Mouse (Mus musculus): ENCODE measurements around the gene Plk1.

Plk1 gene

GRCm38 (mm10) chr7:122191097-122191496 is 31.9 kb downstream of the Plk1 start:
- no peak for DNase-seq (ENCODE audit: low read depth, low spot score)

- DNase-seq (ENCODE audit: low read depth, low spot score) = peak; percentile 19
These were observed 34.7 kb downstream of the Plk1 start for GRCm38 (mm10) chr7:122193919-122194318.

- no peak for DNase-seq (ENCODE audit: low read depth, low spot score)
These were observed 37.5 kb downstream of the Plk1 start for GRCm38 (mm10) chr7:122196771-122197170.

GRCm38 (mm10) chr7:122197306-122197705 is 38.1 kb downstream of the Plk1 start:
- DNase-seq (ENCODE audit: low read depth, low spot score) = peak; percentile 73

- DNase-seq (ENCODE audit: low read depth, low spot score) = peak; percentile 53
These were observed 40.1 kb downstream of the Plk1 start for GRCm38 (mm10) chr7:122199296-122199695.

- DNase-seq (ENCODE audit: low read depth, low spot score) = no peak
These were observed 44.7 kb downstream of the Plk1 start for GRCm38 (mm10) chr7:122203936-122204335.

- DNase-seq (ENCODE audit: low read depth, low spot score) = no peak
These were observed 46.9 kb downstream of the Plk1 start for GRCm38 (mm10) chr7:122206121-122206520.

- no peak for DNase-seq (ENCODE audit: low read depth, low spot score)
These were observed 49.2 kb downstream of the Plk1 start for GRCm38 (mm10) chr7:122208276-122209021.

- no peak for DNase-seq (ENCODE audit: low read depth, low spot score)
These were observed 60.1 kb downstream of the Plk1 start, which contains the start of gene Chp2 for GRCm38 (mm10) chr7:122219315-122219801. TSS of gene Chp2 (plus strand) at chr7:122219496.

Measured in 3T3-L1 (cell line).